Mouse (Mus musculus): Measurements from ENCODE around the gene Iqsec1. TPM values are rescaled to one million over a fixed set of nuclear protein-coding genes. Genes with fewer than 3 reads are reported as not detected.

Iqsec1 gene
- polyA plus RNA-seq (2017; shearing (Covaris generic)), result 7.7 TPM

GRCm38 (mm10) chr6:90988648-90989317 is at the start of gene Iqsec1:
Gene Iqsec1, minus strand, starts transcription at chr6:90988685.

Other genes with a start within 250 kb of the Iqsec1 start
- 313 TPM for gene Nup210, start 128.1 kb upstream of the Iqsec1 start, polyA plus RNA-seq (2017; shearing (Covaris generic))
- 0.41 TPM for gene Hdac11, start 168.0 kb upstream of the Iqsec1 start, polyA plus RNA-seq (2017; shearing (Covaris generic))
- not detected for gene Fbln2, start 223.8 kb upstream of the Iqsec1 start, polyA plus RNA-seq (2017; shearing (Covaris generic))

Measured in naive thymus-derived CD4-positive, alpha-beta T cell, adult 5 months (primary cell).